Mouse (Mus musculus): ENCODE measurements around the gene Veph1. TPM values are rescaled to one million over a fixed set of nuclear protein-coding genes. Genes with fewer than 3 reads are reported as not detected.

The Veph1 gene
- polyA plus RNA-seq, 1 experiment from 2014 or later: 0.77 TPM

DNA sequence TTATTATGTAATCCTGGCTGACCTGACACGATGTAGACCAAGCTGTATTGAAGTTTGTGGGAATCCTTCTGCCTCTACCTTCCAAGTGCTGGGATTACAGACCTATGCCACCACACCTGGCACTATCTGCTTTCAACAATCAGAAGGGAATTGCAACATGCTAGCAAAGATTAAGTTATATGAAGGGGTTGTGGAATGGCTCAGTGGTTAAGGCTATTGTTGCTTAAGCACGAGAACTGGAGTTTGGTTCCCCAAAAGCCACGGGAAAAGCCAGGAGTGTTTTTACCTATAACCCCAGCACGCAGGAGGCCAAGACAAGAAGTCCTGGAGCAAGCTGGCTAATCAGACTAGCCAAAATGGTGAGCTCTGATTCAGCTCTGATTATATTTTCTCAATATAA is 291.6 kb downstream of the Veph1 start:
- 84% methylated on average over 4 of the region's 4 CpGs for WGBS
- Histone ChIP-seq H3K4me3 (ENCODE audit: low read depth, low read length) (no peak overlapping the region), H3K27me3 (ENCODE audit: control insufficient read depth, insufficient read depth, low read length) (no peaks in the 10 kb centered on the region), H3K4me1 (ENCODE audit: control insufficient read depth, insufficient read depth, low read length) (no peaks in the 10 kb centered on the region), H3K27ac (replicated peaks; ENCODE audit: low read depth, low read length) (no peak overlapping the region), H3K4me2 (ENCODE audit: low read depth, severe bottlenecking) (no peak overlapping the region), H3K36me3 (ENCODE audit: control insufficient read depth, insufficient read depth, low read length) (no peaks in the 10 kb centered on the region), H3K9ac (ENCODE audit: low read length) (no peak overlapping the region), H3K9me3 (ENCODE audit: control insufficient read depth, low read length) (peaks cover 2% of the 10 kb centered on the region; the same call in 1 of the 2 replicates)
- DNase-seq (ENCODE audit: low spot score) (no peak), ATAC-seq (ENCODE audit: insufficient number of reproducible peaks, low FRiP score, low TSS enrichment, low read depth) (no peak)

- Histone ChIP-seq H3K9ac (ENCODE audit: low read length) (no peak overlapping the region), H3K9me3 (ENCODE audit: control insufficient read depth, low read length) (peaks cover 2% of the 10 kb centered on the region; the same call in 1 of the 2 replicates), H3K27me3 (ENCODE audit: control insufficient read depth, insufficient read depth, low read length) (no peaks in the 10 kb centered on the region), H3K36me3 (ENCODE audit: control insufficient read depth, insufficient read depth, low read length) (no peaks in the 10 kb centered on the region), H3K27ac (replicated peaks; ENCODE audit: low read depth, low read length) (no peak overlapping the region), H3K4me3 (ENCODE audit: low read depth, low read length) (no peak overlapping the region), H3K4me2 (ENCODE audit: low read depth, severe bottlenecking) (no peak overlapping the region), H3K4me1 (ENCODE audit: control insufficient read depth, insufficient read depth, low read length) (no peaks in the 10 kb centered on the region)
- no peak for DNase-seq (ENCODE audit: low spot score)
- WGBS: 73% methylated on average over 7 of the region's 7 CpGs
- ATAC-seq (ENCODE audit: insufficient number of reproducible peaks, low FRiP score, low TSS enrichment, low read depth): no peak
These were observed 292.3 kb downstream of the Veph1 start for GRCm38 (mm10) chr3:66004220-66004951.

Other genes starting within 250 kb of the Veph1 start
- gene Ptx3, start 76.9 kb downstream of the Veph1 start, polyA plus RNA-seq (2014; fragmentation: Nextera tagmentation; extraction: Ambion mirVana): 9.1 and 10.9 TPM in 2 replicates